Mouse (Mus musculus) megakaryocyte, embryonic 14.5 days (primary cell): ENCODE results near the gene Itga1.

ENCODE experiments used
- FLI1 ChIP-seq: IDR thresholded peaks from 2 replicates; pipeline ENCODE4 v1.6.1; 2012; ENCODE audit warnings: low read length, inconsistent platforms, mixed read lengths
- GATA1 ChIP-seq: IDR thresholded peaks from 3 replicates; pipeline ENCODE4 v1.6.1; 2012; ENCODE audit warnings: mixed read lengths, low read length, inconsistent platforms, borderline replicate concordance

DNA sequence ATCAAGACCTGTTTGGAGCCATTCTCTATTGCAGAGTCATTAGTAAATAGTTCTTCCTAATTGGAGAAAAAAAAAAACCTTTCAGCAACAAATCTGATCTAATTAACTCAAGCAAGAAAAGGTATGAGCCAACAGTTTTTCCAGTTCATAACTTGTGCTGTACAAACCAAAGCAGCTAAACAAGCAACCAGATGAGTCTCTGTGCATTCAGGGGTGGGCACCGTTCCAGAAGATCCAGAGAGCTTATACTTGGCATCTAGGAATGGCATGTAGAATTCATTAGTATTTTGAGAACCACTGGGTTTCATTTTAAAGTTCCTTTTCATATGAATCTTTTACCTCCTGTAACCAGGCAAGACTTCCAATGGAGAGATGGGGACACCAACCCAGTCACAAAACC is 26.1 kb upstream of the Itga1 start:
- TF ChIP-seq GATA1: no peak
- no peak for TF ChIP-seq FLI1
